Mouse (Mus musculus): ENCODE measurements around the gene Rtf2. TPM values are rescaled to one million over a fixed set of nuclear protein-coding genes. Genes with fewer than 3 reads are reported as not detected.
A peak's percentile ranks its signal among the peaks of the same experiment; 100 is the strongest.

Gene Rtf2
- polyA plus RNA-seq, 1 experiment from 2014 or later = 73.2 TPM

DNA sequence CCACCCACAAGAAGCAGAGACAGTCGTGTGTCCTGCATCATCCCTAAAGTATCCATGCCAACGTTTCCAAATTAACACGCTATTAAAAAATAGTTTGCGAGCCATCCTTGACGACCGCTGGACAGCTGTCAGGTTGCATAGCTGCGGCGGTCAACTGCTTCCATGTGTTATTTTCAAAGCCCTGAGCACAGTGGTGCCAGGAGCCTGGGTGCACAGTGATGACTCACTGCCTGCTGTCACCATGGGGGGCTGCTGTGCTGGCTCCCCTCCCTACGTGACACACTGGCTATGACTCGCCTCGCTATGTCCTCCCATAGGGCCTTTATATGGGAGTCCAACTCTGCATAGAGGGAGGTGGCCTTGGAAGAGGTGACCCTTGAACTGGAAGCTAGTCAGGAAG lies 29.3 kb upstream of the Rtf2 start:
- WGBS = 74% methylated on average over 11 of the region's 11 CpGs
- TF ChIP-seq CTCF (IDR thresholded peaks at IDR 0.05; ENCODE audit: low read depth) = no peak
- Histone ChIP-seq H3K27ac (no peak overlapping the region), H3K9me3 (replicated peaks; ENCODE audit: low read length) (no peaks in the 10 kb centered on the region), H3K4me3 (replicated peaks; ENCODE audit: low read depth, low read length) (no peak overlapping the region), H3K36me3 (ENCODE audit: insufficient read depth, low read length) (no peaks in the 10 kb centered on the region), H3K27me3 (ENCODE audit: insufficient read depth, low read length) (no peaks in the 10 kb centered on the region), H3K4me1 (replicated peaks; ENCODE audit: insufficient read depth, low read length) (peaks cover 7% of the 10 kb centered on the region), H3K9ac (ENCODE audit: low read depth, low read length) (no peak overlapping the region), H3K4me2 (ENCODE audit: low read length) (no peak overlapping the region)
- ATAC-seq (replicated peaks; ENCODE audit: low FRiP score, low read depth) (no peak), DNase-seq (ENCODE audit: low spot score) (no peak)

DNA sequence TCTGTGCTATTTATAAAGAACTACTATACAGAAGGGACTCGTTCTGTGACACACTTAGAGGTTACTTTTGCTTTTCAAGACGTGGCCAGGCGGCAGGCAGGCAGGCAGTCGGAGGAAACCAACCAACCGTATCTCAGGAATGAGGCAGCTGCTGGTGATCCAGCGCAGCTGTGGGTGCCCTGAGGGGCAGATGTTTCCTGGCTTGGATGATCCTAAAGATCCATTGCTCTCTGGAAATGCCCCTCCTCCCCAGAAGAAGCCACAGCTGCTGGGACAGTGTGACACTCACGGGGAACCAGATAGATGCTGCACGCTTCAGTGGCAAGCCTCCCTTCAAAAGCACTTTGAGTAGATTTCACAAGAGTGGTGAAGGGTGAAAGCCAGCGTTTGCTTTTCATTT lies 27.9 kb upstream of the Rtf2 start:
- peak overlapping the region; percentile 41 for H3K4me2 ChIP-seq (ENCODE audit: low read length)

DNA sequence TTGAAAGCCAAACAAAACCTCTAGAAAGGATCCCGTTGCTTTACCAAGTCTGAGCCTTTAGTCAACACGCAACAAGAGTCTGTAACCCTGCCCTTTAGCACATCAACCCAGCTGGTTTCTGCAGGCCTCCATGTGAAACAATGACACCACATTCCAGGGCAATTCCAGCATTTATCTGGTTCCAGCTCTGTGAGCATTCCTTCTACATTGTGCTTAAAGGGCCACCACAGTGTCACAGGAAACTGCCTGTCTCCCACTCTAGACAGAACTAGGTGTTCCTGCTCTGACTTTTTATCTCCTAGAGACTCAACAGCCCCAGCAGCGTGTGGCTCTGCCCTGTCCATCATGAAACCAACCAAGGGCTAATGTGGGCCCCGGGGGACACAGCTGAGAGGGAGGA lies 27.1 kb upstream of the Rtf2 start:
- Histone ChIP-seq H3K27ac (peak overlapping the region; percentile 55; the same call in 1 of the 2 replicates), H3K9me3 (replicated peaks; ENCODE audit: low read length) (no peaks in the 10 kb centered on the region), H3K36me3 (ENCODE audit: insufficient read depth, low read length) (no peaks in the 10 kb centered on the region), H3K4me1 (replicated peaks; ENCODE audit: insufficient read depth, low read length) (peaks cover 7% of the 10 kb centered on the region), H3K4me2 (ENCODE audit: low read length) (no peak overlapping the region), H3K9ac (ENCODE audit: low read depth, low read length) (no peak overlapping the region), H3K4me3 (replicated peaks; ENCODE audit: low read depth, low read length) (no peak overlapping the region), H3K27me3 (ENCODE audit: insufficient read depth, low read length) (no peaks in the 10 kb centered on the region)
- no peak for TF ChIP-seq CTCF (IDR thresholded peaks at IDR 0.05; ENCODE audit: low read depth)
- DNase-seq (ENCODE audit: low spot score) (peak; percentile 88), ATAC-seq (replicated peaks; ENCODE audit: low FRiP score, low read depth) (peak; percentile 40)
- WGBS = 12% methylated on average over 4 of the region's 4 CpGs

More for the DNA sequence above, 27.9 kb upstream of the Rtf2 start:
- H3K36me3 ChIP-seq (ENCODE audit: insufficient read depth, low read length) = no peaks in the 10 kb centered on the region
- WGBS = 4% methylated on average over 9 of the region's 9 CpGs
- H3K4me3 ChIP-seq (replicated peaks; ENCODE audit: low read depth, low read length) = 0 out of 2 replicates have a peak overlapping the region, but pooled peaks have one; percentile 5
- DNase-seq (ENCODE audit: low spot score) (peak; percentile 74), ATAC-seq (replicated peaks; ENCODE audit: low FRiP score, low read depth) (peak; percentile 65)
- no peaks in the 10 kb centered on the region for H3K9me3 ChIP-seq (replicated peaks; ENCODE audit: low read length)
- H3K27ac ChIP-seq = 0 out of 2 replicates have a peak overlapping the region, but pooled peaks have one; percentile 27
- H3K9ac ChIP-seq (ENCODE audit: low read depth, low read length) = no peak overlapping the region
- peaks cover 7% of the 10 kb centered on the region for H3K4me1 ChIP-seq (replicated peaks; ENCODE audit: insufficient read depth, low read length)
- TF ChIP-seq CTCF (IDR thresholded peaks at IDR 0.05; ENCODE audit: low read depth) = no peak
- no peaks in the 10 kb centered on the region for H3K27me3 ChIP-seq (ENCODE audit: insufficient read depth, low read length)

DNA sequence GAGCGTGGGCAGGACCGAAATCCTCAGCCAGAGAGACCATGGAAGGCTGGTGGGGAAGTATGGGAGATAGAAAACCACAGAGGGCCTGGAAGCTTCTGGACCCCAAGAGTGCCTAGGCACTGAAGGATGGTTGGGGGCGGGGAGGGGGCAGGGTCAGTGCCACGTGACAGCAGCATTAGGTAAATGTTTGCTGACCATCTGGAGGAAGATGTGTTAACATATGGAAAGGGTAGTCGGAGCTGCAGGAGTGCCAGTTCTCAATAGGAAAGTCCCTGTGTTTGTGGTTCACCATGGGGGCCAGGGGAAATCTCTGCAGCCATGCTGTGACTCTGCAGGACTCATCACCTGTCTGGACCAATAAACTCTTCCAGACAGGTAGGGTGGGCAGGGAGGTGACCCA lies 26.5 kb upstream of the Rtf2 start:
- Histone ChIP-seq H3K4me2 (ENCODE audit: low read length) (no peak overlapping the region), H3K4me1 (replicated peaks; ENCODE audit: insufficient read depth, low read length) (peaks cover 7% of the 10 kb centered on the region), H3K9me3 (replicated peaks; ENCODE audit: low read length) (no peaks in the 10 kb centered on the region), H3K36me3 (ENCODE audit: insufficient read depth, low read length) (no peaks in the 10 kb centered on the region), H3K9ac (ENCODE audit: low read depth, low read length) (no peak overlapping the region), H3K27ac (peak overlapping the region; percentile 55; the same call in 1 of the 2 replicates), H3K4me3 (replicated peaks; ENCODE audit: low read depth, low read length) (no peak overlapping the region), H3K27me3 (ENCODE audit: insufficient read depth, low read length) (no peaks in the 10 kb centered on the region)
- TF ChIP-seq CTCF (IDR thresholded peaks at IDR 0.05; ENCODE audit: low read depth) = no peak
- ATAC-seq (replicated peaks; ENCODE audit: low FRiP score, low read depth) (no peak), DNase-seq (ENCODE audit: low spot score) (no peak)
- 61% methylated on average over 5 of the region's 5 CpGs for WGBS

DNA sequence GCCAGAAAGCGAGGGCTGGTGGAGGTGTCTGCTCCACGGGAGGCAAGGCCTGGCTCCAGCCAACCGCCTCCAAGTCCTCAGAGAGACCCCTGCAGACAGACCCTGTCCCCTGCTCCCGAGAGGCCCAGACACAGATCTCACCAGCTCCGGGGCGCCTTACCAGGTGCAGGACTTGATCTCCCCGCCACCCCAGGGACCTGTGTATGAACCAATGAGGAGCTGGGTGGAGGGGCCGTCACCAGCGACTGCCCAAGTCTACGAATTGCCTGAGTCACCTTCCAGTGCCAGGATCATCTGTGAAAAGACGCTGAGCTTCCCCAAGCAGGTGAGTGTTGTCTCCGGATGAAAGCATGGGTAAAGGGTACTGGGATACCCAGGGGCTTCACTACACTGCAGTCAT lies 24.1 kb upstream of the Rtf2 start:
- Histone ChIP-seq H3K9ac (ENCODE audit: low read depth, low read length) (no peak overlapping the region), H3K27ac (no peak overlapping the region), H3K9me3 (replicated peaks; ENCODE audit: low read length) (no peaks in the 10 kb centered on the region), H3K27me3 (ENCODE audit: insufficient read depth, low read length) (no peaks in the 10 kb centered on the region), H3K4me3 (replicated peaks; ENCODE audit: low read depth, low read length) (no peak overlapping the region), H3K36me3 (ENCODE audit: insufficient read depth, low read length) (no peaks in the 10 kb centered on the region), H3K4me1 (replicated peaks; ENCODE audit: insufficient read depth, low read length) (peaks cover 7% of the 10 kb centered on the region), H3K4me2 (ENCODE audit: low read length) (no peak overlapping the region)
- DNase-seq (ENCODE audit: low spot score) (no peak), ATAC-seq (replicated peaks; ENCODE audit: low FRiP score, low read depth) (no peak)
- 72% methylated on average over 12 of the region's 12 CpGs for WGBS
- no peak for TF ChIP-seq CTCF (IDR thresholded peaks at IDR 0.05; ENCODE audit: low read depth)

DNA sequence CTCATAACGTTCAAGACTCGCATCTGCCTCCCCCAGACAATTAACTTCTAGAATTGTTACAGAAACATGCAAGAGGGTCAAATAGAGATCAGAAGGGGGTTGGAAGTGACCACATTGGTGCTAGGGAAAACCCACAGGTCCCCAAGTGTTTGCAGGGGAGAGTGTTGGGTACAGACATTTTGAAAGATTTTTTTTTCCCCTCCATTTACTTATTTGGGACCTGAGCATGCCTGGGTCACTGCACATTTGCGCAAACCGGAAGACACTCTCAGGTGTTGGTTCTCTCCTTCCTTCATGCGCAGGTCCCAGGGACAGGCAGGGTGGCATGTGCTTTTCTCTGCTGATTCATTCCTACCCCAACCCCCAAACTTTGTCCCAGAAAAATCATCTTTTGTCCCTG lies 23.5 kb upstream of the Rtf2 start:
- no peaks in the 10 kb centered on the region for H3K27me3 ChIP-seq (ENCODE audit: insufficient read depth, low read length)
- no peak overlapping the region for H3K27ac ChIP-seq
- TF ChIP-seq CTCF (IDR thresholded peaks at IDR 0.05; ENCODE audit: low read depth) = no peak
- H3K4me1 ChIP-seq (replicated peaks; ENCODE audit: insufficient read depth, low read length) = peaks cover 7% of the 10 kb centered on the region
- H3K36me3 ChIP-seq (ENCODE audit: insufficient read depth, low read length) = no peaks in the 10 kb centered on the region
- DNase-seq (ENCODE audit: low spot score) (no peak), ATAC-seq (replicated peaks; ENCODE audit: low FRiP score, low read depth) (no peak)
- WGBS = 76% methylated on average over 5 of the region's 5 CpGs
- H3K9me3 ChIP-seq (replicated peaks; ENCODE audit: low read length) = no peaks in the 10 kb centered on the region
- no peak overlapping the region for H3K4me3 ChIP-seq (replicated peaks; ENCODE audit: low read depth, low read length)
- no peak overlapping the region for H3K9ac ChIP-seq (ENCODE audit: low read depth, low read length)
- H3K4me2 ChIP-seq (ENCODE audit: low read length) = no peak overlapping the region

DNA sequence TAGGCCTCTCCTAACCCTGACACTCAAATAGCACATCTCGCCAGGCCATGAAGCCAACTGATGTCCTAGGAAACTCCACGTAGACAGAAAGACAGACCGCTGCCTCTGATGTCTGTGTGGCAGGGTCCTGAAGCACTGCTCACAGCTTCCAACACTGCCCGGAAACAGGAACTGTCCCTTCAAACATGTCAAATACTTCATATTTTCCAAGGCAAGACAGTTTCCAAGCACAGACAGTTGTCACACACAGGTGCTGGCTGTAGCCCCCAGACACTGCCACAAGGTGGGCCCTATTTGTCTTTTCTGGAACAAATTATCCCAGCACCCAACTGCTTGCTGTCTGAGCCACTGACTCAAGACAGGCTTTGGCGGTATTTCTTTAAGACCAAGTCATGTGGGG lies 22.1 kb upstream of the Rtf2 start:
- ATAC-seq (replicated peaks; ENCODE audit: low FRiP score, low read depth) (no peak), DNase-seq (ENCODE audit: low spot score) (no peak)
- Histone ChIP-seq H3K27ac (no peak overlapping the region), H3K36me3 (ENCODE audit: insufficient read depth, low read length) (no peaks in the 10 kb centered on the region), H3K4me2 (ENCODE audit: low read length) (no peak overlapping the region), H3K9ac (ENCODE audit: low read depth, low read length) (no peak overlapping the region), H3K9me3 (replicated peaks; ENCODE audit: low read length) (no peaks in the 10 kb centered on the region), H3K4me1 (replicated peaks; ENCODE audit: insufficient read depth, low read length) (peaks cover 2% of the 10 kb centered on the region), H3K27me3 (ENCODE audit: insufficient read depth, low read length) (no peaks in the 10 kb centered on the region), H3K4me3 (replicated peaks; ENCODE audit: low read depth, low read length) (no peak overlapping the region)
- TF ChIP-seq CTCF (IDR thresholded peaks at IDR 0.05; ENCODE audit: low read depth) = no peak
- WGBS = 86% methylated on average over 5 of the region's 5 CpGs

All from kidney, postnatal 0 days (tissue).